Mouse (Mus musculus) lung, embryonic 16.5 days (tissue): Measurements from ENCODE around the gene Armc7. TPM values are rescaled to one million over a fixed set of nuclear protein-coding genes. Genes with fewer than 3 reads are reported as not detected.
"Not testable (repeated sequence)": the region's sequence is repeated elsewhere in the genome, so short reads cannot be mapped to it uniquely, and the experiment has no call there.

Experiments
- ATAC-seq: fragments of 200-750 bp; cut with Nextera tagmentation; 2 replicates; pipeline ENCODE4 v1.8.0; 2017; ENCODE audit warnings: low read depth, mild to moderate bottlenecking, moderate library complexity
- H3K27ac ChIP-seq: fragments of 300-500 bp; sonication (generic); 2 replicates; pipeline ENCODE4 v1.5.1; 2014; ENCODE audit warnings: mild to moderate bottlenecking, control low read depth, low read length
- H3K27me3 ChIP-seq: fragments of 300-500 bp; sonication (generic); 2 replicates; pipeline ENCODE4 v1.6.1; 2014; ENCODE audit warnings: low read depth, low read length, mixed read lengths; ENCODE audit not compliant: control insufficient read depth, insufficient read depth
- H3K36me3 ChIP-seq: fragments of 300-500 bp; sonication (generic); 2 replicates; pipeline ENCODE4 v1.6.1; 2014; ENCODE audit warnings: low read length; ENCODE audit not compliant: control insufficient read depth, insufficient read depth
- H3K4me1 ChIP-seq: fragments of 300-500 bp; sonication (generic); replicated peaks from 2 replicates; pipeline ENCODE4 v1.6.1; 2014; ENCODE audit warnings: low read length, mixed read lengths; ENCODE audit not compliant: control insufficient read depth, insufficient read depth
- H3K4me2 ChIP-seq: fragments of 300-500 bp; sonication (generic); 2 replicates; pipeline ENCODE4 v1.6.1; 2014; ENCODE audit warnings: low read depth, low read length, control low read depth
- H3K4me3 ChIP-seq: fragments of 300-500 bp; sonication (generic); 2 replicates; pipeline ENCODE4 v1.5.1; 2014; ENCODE audit warnings: mild to moderate bottlenecking, low read length, control low read depth
- H3K9ac ChIP-seq: fragments of 300-500 bp; sonication (generic); 2 replicates; pipeline ENCODE4 v1.6.1; 2014; ENCODE audit warnings: low read length, control low read depth
- H3K9me3 ChIP-seq: fragments of 300-500 bp; sonication (generic); 2 replicates; pipeline ENCODE4 v1.6.1; 2016; ENCODE audit warnings: low read length; ENCODE audit not compliant: control insufficient read depth
- whole genome bisulfite sequencing: fragments of 180-500 bp; shearing (Covaris S2); extraction: QIAGEN DNeasy Blood & Tissue Kit; methylation state at CpG from one replicate; pipeline ENCODE4 v1.1.7; 2014; 5-methylcytosine and 5-hydroxymethylcytosine counted together
- polyA plus RNA-seq: library from polyadenylated mRNA; unstranded; fragments of >200 nt; fragmentation: Nextera tagmentation; extraction: Ambion mirVana; gene quantifications from 2 replicates; pipeline ENCODE4 v1.2.1, GENCODE M21; 2015

Armc7 gene
- polyA plus RNA-seq, 1 experiment from 2014 or later, result 7.4 TPM

DNA sequence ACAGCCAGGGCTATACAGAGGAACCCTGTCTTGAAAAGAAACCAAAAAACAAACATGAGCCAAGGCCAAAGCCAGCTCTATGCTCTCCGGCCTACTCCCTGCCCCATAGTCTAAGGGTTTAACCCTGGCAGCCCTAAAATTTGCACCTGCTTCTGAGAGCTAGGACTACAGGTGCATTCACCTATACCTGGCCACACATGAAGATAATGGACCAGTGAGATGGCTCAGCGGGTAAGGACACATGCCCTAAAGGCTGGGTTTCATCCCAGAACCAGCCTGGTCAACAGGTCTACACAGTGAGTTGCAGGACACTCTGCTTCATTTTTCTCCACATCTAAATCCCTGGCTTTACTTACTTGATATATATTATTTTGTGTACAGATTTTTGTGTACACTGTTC is 46.8 kb downstream of the Armc7 start:
- peaks cover 28% of the 10 kb centered on the region for H3K36me3 ChIP-seq

GRCm38 (mm10) chr11:115522703-115523102 is 47.2 kb downstream of the Armc7 start:
- H3K9ac ChIP-seq, result no peak overlapping the region
- no peaks in the 10 kb centered on the region for H3K9me3 ChIP-seq
- no peak overlapping the region for H3K4me3 ChIP-seq
- peaks cover 32% of the 10 kb centered on the region for H3K36me3 ChIP-seq
- no peak overlapping the region for H3K27ac ChIP-seq
- 65% methylated on average over 2 of the region's 2 CpGs for WGBS
- H3K4me2 ChIP-seq, result no peak overlapping the region
- no peaks in the 10 kb centered on the region for H3K27me3 ChIP-seq
- ATAC-seq, result no peak
- H3K4me1 ChIP-seq, result no peaks in the 10 kb centered on the region

More for the DNA sequence above, 46.8 kb downstream of the Armc7 start:
- ATAC-seq, result no peak
- no peaks in the 10 kb centered on the region for H3K9me3 ChIP-seq
- WGBS, result 92% methylated on average over 2 of the region's 2 CpGs
- H3K4me3 ChIP-seq, result no peak overlapping the region
- no peak overlapping the region for H3K9ac ChIP-seq
- no peak overlapping the region for H3K27ac ChIP-seq
- H3K4me2 ChIP-seq, result no peak overlapping the region
- no peaks in the 10 kb centered on the region for H3K27me3 ChIP-seq
- H3K4me1 ChIP-seq, result no peaks in the 10 kb centered on the region

DNA sequence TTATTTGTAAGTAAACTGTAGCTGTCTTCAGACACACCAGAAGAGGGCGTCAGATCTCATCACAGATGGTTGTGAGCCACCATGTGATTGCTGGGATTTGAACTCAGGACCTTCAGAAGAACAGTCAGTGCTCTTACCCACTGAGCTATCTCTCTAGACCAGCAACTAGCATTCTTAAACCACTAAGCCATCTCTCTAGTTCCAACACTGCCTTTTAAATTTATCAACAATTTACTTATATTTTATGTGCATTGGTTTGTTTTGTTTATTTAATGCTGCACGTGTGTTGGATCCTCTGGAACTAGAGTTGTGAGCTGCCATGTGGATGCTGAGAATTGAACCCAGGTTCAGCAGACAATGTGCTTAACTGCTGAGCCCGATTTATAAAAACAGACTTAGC is 51.0 kb downstream of the Armc7 start:
- H3K9ac ChIP-seq, H3K4me2 ChIP-seq, H3K4me1 ChIP-seq, H3K4me3 ChIP-seq, ATAC-seq, H3K9me3 ChIP-seq, H3K27ac ChIP-seq, H3K27me3 ChIP-seq: not testable (repeated sequence)
- peaks cover 45% of the 10 kb centered on the region for H3K36me3 ChIP-seq
- 63% methylated on average over 3 of the region's 3 CpGs for WGBS

DNA sequence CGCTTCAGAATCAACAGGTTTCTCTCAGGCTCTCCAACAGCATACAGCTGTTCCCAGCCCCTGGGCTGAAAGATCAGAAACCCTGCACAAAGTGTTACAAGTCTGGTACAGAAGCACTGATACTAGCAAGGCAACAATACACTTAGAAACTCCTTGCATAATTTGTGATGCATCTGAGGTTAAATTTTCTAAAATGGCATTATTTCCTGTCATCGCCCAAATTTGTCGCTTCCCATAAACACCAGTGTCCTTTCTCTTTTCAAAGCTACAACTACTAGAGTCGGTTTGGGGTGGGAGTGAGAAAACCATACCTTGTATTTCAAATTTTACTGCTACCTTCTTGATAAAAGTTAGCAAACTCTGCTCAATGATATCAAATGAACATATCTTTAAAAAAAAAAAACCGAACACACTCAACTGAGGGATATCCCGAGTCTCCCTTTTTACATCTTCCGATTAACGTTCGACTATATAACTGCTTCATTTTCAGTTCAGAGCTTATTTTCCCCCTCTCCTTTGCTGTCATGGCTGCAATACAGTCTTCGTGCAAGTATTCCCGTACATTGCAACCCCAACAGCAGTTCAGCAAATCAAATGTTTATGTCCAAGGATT is 59.4 kb downstream of the Armc7 start:
- H3K9ac ChIP-seq, result peak overlapping the region; percentile 99
- WGBS, result 2% methylated on average over 11 of the region's 11 CpGs
- H3K4me3 ChIP-seq, result peak overlapping the region; percentile 97
- peak overlapping the region; percentile 67 for H3K4me2 ChIP-seq
- H3K27ac ChIP-seq, result peak overlapping the region; percentile 100
- H3K9me3 ChIP-seq, result no peaks in the 10 kb centered on the region
- H3K36me3 ChIP-seq, result peaks cover 25% of the 10 kb centered on the region
- no peak for ATAC-seq
- peaks cover 4% of the 10 kb centered on the region for H3K4me1 ChIP-seq
- no peaks in the 10 kb centered on the region for H3K27me3 ChIP-seq

GRCm38 (mm10) chr11:115535401-115536037 is 60.1 kb downstream of the Armc7 start:
- Histone ChIP-seq H3K4me1 (peaks cover 4% of the 10 kb centered on the region), H3K27ac (peak overlapping the region; percentile 100), H3K9me3 (no peaks in the 10 kb centered on the region), H3K4me2 (peak overlapping the region; percentile 67), H3K4me3 (peak overlapping the region; percentile 97), H3K9ac (peak overlapping the region; percentile 99), H3K36me3 (peaks cover 21% of the 10 kb centered on the region), H3K27me3 (no peaks in the 10 kb centered on the region)
- ATAC-seq, result peak; percentile 81
- 0% methylated on average over 44 of the region's 84 CpGs for WGBS

GRCm38 (mm10) chr11:115536038-115536681 is 60.7 kb downstream of the Armc7 start, which contains the start of gene Sumo2:
Gene Sumo2, minus strand, starts transcription at chr11:115536276.
- peak within 1 kb of the TSS; percentile 100 for H3K27ac ChIP-seq
- H3K4me1 ChIP-seq, result peaks cover 4% of the 10 kb centered on the region
- no peaks in the 10 kb centered on the region for H3K9me3 ChIP-seq
- H3K36me3 ChIP-seq, result peaks cover 19% of the 10 kb centered on the region
- peak within 1 kb of the TSS; percentile 67 for H3K4me2 ChIP-seq
- ATAC-seq, result peak; percentile 92
- H3K9ac ChIP-seq, result peak within 1 kb of the TSS; percentile 99
- H3K27me3 ChIP-seq, result no peaks in the 10 kb centered on the region
- peak within 1 kb of the TSS; percentile 97 for H3K4me3 ChIP-seq
- under 1% methylated on average over 62 of the region's 70 CpGs for WGBS

DNA sequence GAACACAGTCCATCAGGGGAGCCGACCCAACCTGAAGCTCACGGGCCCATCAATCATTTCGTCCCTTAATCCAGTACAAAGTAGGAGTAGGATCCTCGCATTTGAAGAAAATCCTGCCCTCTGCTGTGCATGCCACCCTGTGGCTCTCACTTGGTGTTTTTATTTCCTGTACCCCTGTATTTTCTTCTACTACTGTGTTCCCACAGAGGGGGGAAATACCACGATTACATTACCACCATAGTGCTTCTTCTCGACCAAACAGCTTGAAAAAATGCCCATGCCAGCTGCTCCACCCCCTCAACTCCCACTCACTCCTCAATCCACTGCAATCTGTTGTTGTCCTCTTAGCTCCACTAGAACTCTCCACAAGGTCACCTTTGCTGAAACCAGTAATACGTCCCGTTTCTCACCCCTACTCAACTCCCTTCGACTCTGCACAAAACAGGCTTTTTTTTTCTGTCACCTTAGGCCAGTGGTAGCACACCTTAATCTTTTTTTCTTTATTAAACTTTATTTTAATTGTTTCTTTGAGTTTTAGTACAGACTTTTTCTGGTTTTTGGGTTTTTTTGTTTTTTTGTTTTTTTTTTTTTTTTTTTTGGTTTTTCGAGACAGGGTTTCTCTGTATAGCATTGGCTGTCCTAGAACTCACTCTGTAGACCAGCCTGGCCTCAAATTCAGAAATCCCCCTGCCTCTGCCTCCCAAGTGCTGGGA is 61.5 kb downstream of the Armc7 start:
- no peak overlapping the region for H3K9ac ChIP-seq
- peaks cover 16% of the 10 kb centered on the region for H3K36me3 ChIP-seq
- H3K4me3 ChIP-seq, result no peak overlapping the region
- H3K27ac ChIP-seq, result peak overlapping the region; percentile 100
- WGBS, result 78% methylated on average over 10 of the region's 10 CpGs
- peaks cover 4% of the 10 kb centered on the region for H3K4me1 ChIP-seq
- no peak for ATAC-seq
- H3K4me2 ChIP-seq, result peak overlapping the region; percentile 55; the same call in 1 of the 2 replicates
- H3K27me3 ChIP-seq, result no peaks in the 10 kb centered on the region
- no peaks in the 10 kb centered on the region for H3K9me3 ChIP-seq

- Histone ChIP-seq H3K9me3 (no peaks in the 10 kb centered on the region), H3K36me3 (peaks cover 7% of the 10 kb centered on the region), H3K27me3 (no peaks in the 10 kb centered on the region), H3K4me2 (no peak overlapping the region), H3K4me3 (no peak overlapping the region), H3K4me1 (peaks cover 4% of the 10 kb centered on the region), H3K27ac (no peak overlapping the region), H3K9ac (no peak overlapping the region)
- ATAC-seq, result no peak
- 58% methylated on average over 2 of the region's 2 CpGs for WGBS
Measured at GRCm38 (mm10) chr11:115538045-115538444, 62.6 kb downstream of the Armc7 start.
